15 mouse cellular contexts compared by ENCODE assay signal in the genomic region with DNA sequence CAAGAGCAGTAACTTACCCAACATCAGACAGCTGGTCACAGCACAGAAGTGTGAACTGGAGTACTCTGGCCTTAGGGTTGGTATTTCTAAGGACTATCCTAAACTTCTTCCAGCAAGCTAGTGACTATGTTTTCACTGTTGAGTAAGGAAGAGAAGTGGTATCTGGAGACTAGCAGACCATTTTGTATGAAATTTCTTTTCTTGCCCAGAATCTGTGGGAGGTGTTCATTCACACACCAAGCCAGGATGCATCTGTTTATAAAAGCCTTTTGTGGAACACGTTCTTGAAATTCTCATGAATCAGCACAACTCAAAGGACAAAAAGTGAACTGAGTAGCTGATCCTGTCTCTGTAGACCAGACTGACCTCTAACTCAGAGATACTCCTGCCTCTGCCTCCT.
DNase-seq lines count a peak whose midpoint lies in the region.
"Had no signal": no experiment of that assay in that cellular context is flagged by ENCODE, and none has a peak within 500 bp of the region (broad histone marks: within the 10 kb centered on the region; RNA-seq: fewer than 3 reads in every experiment).

No protein-coding gene starts in this region.

- DNase-seq in frontal cortex, postnatal 36 days (ENCODE audit: low spot score in 2 of 2) = peak; percentile 19 to 58
- DNase-seq in frontal cortex, postnatal 10 days (ENCODE audit: low spot score in 2 of 2) = no peak
- DNase-seq in right cerebral cortex, adult 18-20 months = peak; percentile 48
- no peak for DNase-seq in right cerebral cortex, postnatal 4 days
- peak; percentile 9 to 77 for DNase-seq in left cerebral cortex, postnatal 14 days (ENCODE audit: low spot score in 2 of 2)
- peak; percentile 79 for DNase-seq in telencephalon, adult 2 months (ENCODE audit: low read depth, low spot score)
- DNase-seq in cerebellum, postnatal 14 days = no peak
- DNase-seq: adrenal gland, postnatal 14 days; cerebellum, adult 18-20 months; cerebellum, postnatal 10 days; embryo, embryonic 11 days; gastrocnemius, postnatal 10 days; heart, adult 18-20 months; heart, postnatal 10 days; heart, postnatal 4 days had no signal

- intact Hi-C loops in left cerebral cortex, postnatal 14 days (cut with DNase I) = no loop called here

Comparison
In these comparisons a context has a peak if more than half of its experiments do, and no peak if none do; other contexts are left out.
1. DNase-seq: peak in frontal cortex, postnatal 36 days (2 of 2), right cerebral cortex, adult 18-20 months (single experiment), left cerebral cortex, postnatal 14 days (2 of 2) and telencephalon, adult 2 months (single experiment); none in frontal cortex, postnatal 10 days (0 of 2), right cerebral cortex, postnatal 4 days (single experiment) and cerebellum, postnatal 14 days (0 of 2).